Mouse (Mus musculus) CH12.LX (cell line): ENCODE measurements around the gene Tmem216. TPM values are rescaled to one million over a fixed set of nuclear protein-coding genes. Genes with fewer than 3 reads are reported as not detected.

ENCODE experiments used
- DNase-seq: peaks from one replicate; pipeline ENCODE4 v3.0.0-alpha.2; 2013; ENCODE audit errors: extremely low read depth
- H3K27ac ChIP-seq: 2 replicates; pipeline ENCODE4 v1.5.1; 2012; ENCODE audit warnings: low read depth, mild to moderate bottlenecking, control low read depth, moderate library complexity; ENCODE audit not compliant: insufficient read depth
- H3K27me3 ChIP-seq: replicated peaks from 2 replicates; pipeline ENCODE3; 2012; ENCODE audit warnings: inconsistent platforms
- H3K36me3 ChIP-seq, 2 experiments: replicated peaks in 1 of 2; 2 replicates each; pipeline versions ENCODE3 to v1.6.1; 2012; ENCODE audit warnings: inconsistent platforms in 1 of 2, low read length in 1 of 2, mild to moderate bottlenecking in 1 of 2, mixed read lengths in 1 of 2, moderate library complexity in 1 of 2; ENCODE audit not compliant: control insufficient read depth in 1 of 2, insufficient read depth in 1 of 2
- H3K4me1 ChIP-seq, 2 experiments: 2 replicates each; pipeline ENCODE4 v1.6.1; 2012; ENCODE audit warnings: inconsistent platforms in 1 of 2, moderate library complexity in 1 of 2; ENCODE audit not compliant: insufficient read depth in 2 of 2, control insufficient read depth in 1 of 2
- H3K4me2 ChIP-seq: 2 replicates; pipeline ENCODE4 v1.6.1; 2012; ENCODE audit warnings: low read depth, mild to moderate bottlenecking, control low read depth; ENCODE audit not compliant: poor library complexity, insufficient read depth, severe bottlenecking
- H3K4me3 ChIP-seq, 3 experiments: fragments of 150-350 bp in 1 of 3; sonication (generic) in 1 of 3; replicated peaks in 1 of 3; 2 replicates each; pipeline versions ENCODE3 to v1.5.1; 2011 to 2012; ENCODE audit warnings: low read depth in 2 of 3, low read length in 2 of 3, mild to moderate bottlenecking in 2 of 3, moderate library complexity in 2 of 3, control low read depth in 1 of 3, improper control_type of control experiment in 1 of 3, inconsistent platforms in 1 of 3, mixed read lengths in 1 of 3; ENCODE audit not compliant: poor library complexity in 1 of 3
- H3K79me2 ChIP-seq: replicated peaks from 2 replicates; pipeline ENCODE4 v1.6.1; 2012; ENCODE audit warnings: mild to moderate bottlenecking, moderate library complexity; ENCODE audit not compliant: control insufficient read depth, poor library complexity, insufficient read depth, severe bottlenecking; ENCODE audit errors: extremely low read depth
- H3K9ac ChIP-seq: 2 replicates; pipeline ENCODE4 v1.6.1; 2012; ENCODE audit warnings: low read depth, mild to moderate bottlenecking, control low read depth, moderate library complexity; ENCODE audit not compliant: insufficient read depth
- H3K9me3 ChIP-seq: replicated peaks from 2 replicates; pipeline ENCODE3; 2012; ENCODE audit warnings: low read length, inconsistent platforms, mixed read lengths
- BHLHE40 ChIP-seq: IDR thresholded peaks from 2 replicates; pipeline ENCODE4 v1.6.1; 2011; ENCODE audit warnings: mild to moderate bottlenecking, low read depth, low read length, improper control_type of control experiment
- CHD1 ChIP-seq: IDR thresholded peaks from 2 replicates; pipeline ENCODE4 v1.6.1; 2012; ENCODE audit warnings: low read depth, low read length, improper control_type of control experiment, inconsistent platforms
- CHD2 ChIP-seq: IDR thresholded peaks from 2 replicates; pipeline ENCODE4 v1.6.1; 2011; ENCODE audit warnings: low read length, improper control_type of control experiment
- CTCF ChIP-seq, 2 experiments: IDR thresholded peaks in 1 of 2; conservative IDR thresholded peaks in 1 of 2; 2 replicates each; pipeline ENCODE4 v1.5.1; 2011 to 2012; ENCODE audit warnings: low read depth in 2 of 2, low read length in 2 of 2, improper control_type of control experiment in 1 of 2, inconsistent platforms in 1 of 2, mild to moderate bottlenecking in 1 of 2, moderate library complexity in 1 of 2
- E2F4 ChIP-seq: IDR thresholded peaks from 2 replicates; pipeline ENCODE4 v1.6.1; 2011; ENCODE audit warnings: low read depth, low read length, improper control_type of control experiment; ENCODE audit not compliant: insufficient replicate concordance
- EP300 ChIP-seq: IDR thresholded peaks from 2 replicates; pipeline ENCODE4 v1.6.1; 2011; ENCODE audit warnings: low read length, improper control_type of control experiment
- ETS1 ChIP-seq: conservative IDR thresholded peaks from 2 replicates; pipeline ENCODE4 v1.6.1; 2012; ENCODE audit warnings: low read depth, mild to moderate bottlenecking, inconsistent platforms, low read length, improper control_type of control experiment, moderate library complexity
- GABPA ChIP-seq: IDR thresholded peaks from 2 replicates; pipeline ENCODE4 v1.6.1; 2012; ENCODE audit warnings: low read depth, low read length, improper control_type of control experiment, inconsistent platforms; ENCODE audit not compliant: insufficient replicate concordance
- IRF4 ChIP-seq: IDR thresholded peaks from 2 replicates; pipeline ENCODE4 v1.6.1; 2014; ENCODE audit warnings: low read depth, mild to moderate bottlenecking, inconsistent platforms, low read length, improper control_type of control experiment
- JUN ChIP-seq: IDR thresholded peaks from 2 replicates; pipeline ENCODE4 v1.6.1; 2011; ENCODE audit warnings: low read depth, mild to moderate bottlenecking, low read length, improper control_type of control experiment, moderate library complexity; ENCODE audit not compliant: insufficient read depth
- MAFK ChIP-seq: IDR thresholded peaks from 2 replicates; pipeline ENCODE4 v1.6.1; 2011; ENCODE audit warnings: low read length, improper control_type of control experiment; ENCODE audit not compliant: insufficient replicate concordance
- MAX ChIP-seq: IDR thresholded peaks from 2 replicates; pipeline ENCODE4 v1.6.1; 2011; ENCODE audit warnings: low read length, improper control_type of control experiment
- MAZ ChIP-seq: IDR thresholded peaks from 2 replicates; pipeline ENCODE4 v1.6.1; 2012; ENCODE audit warnings: low read depth, mild to moderate bottlenecking, inconsistent platforms, low read length, improper control_type of control experiment, moderate library complexity
- MEF2A ChIP-seq: IDR thresholded peaks from 2 replicates; pipeline ENCODE4 v1.6.1; 2014; ENCODE audit warnings: low read depth, mild to moderate bottlenecking, inconsistent platforms, low read length, improper control_type of control experiment, borderline replicate concordance
- MXI1 ChIP-seq: IDR thresholded peaks from 2 replicates; pipeline ENCODE4 v1.6.1; 2011; ENCODE audit warnings: mild to moderate bottlenecking, low read depth, low read length, improper control_type of control experiment
- MYC ChIP-seq: IDR thresholded peaks from 2 replicates; pipeline ENCODE4 v1.6.1; 2011; ENCODE audit warnings: low read depth, mild to moderate bottlenecking, improper control_type of control experiment, low read length
- NELFE ChIP-seq: IDR thresholded peaks from 2 replicates; pipeline ENCODE4 v1.6.1; 2011; ENCODE audit warnings: low read depth, low read length, improper control_type of control experiment
- NRF1 ChIP-seq: IDR thresholded peaks from 2 replicates; pipeline ENCODE4 v1.6.1; 2014; ENCODE audit warnings: low read depth, mild to moderate bottlenecking, inconsistent platforms, low read length, improper control_type of control experiment, moderate library complexity
- PAX5 ChIP-seq: IDR thresholded peaks from 2 replicates; pipeline ENCODE4 v1.6.1; 2012; ENCODE audit warnings: low read length, inconsistent platforms, mixed read lengths
- POLR2A ChIP-seq: IDR thresholded peaks from 2 replicates; pipeline ENCODE4 v1.6.1; 2011; ENCODE audit warnings: low read depth, mild to moderate bottlenecking, improper control_type of control experiment, low read length
- POLR2AphosphoS2 ChIP-seq: IDR thresholded peaks from 2 replicates; pipeline ENCODE4 v1.6.1; 2011; ENCODE audit warnings: low read depth, low read length, improper control_type of control experiment
- RAD21 ChIP-seq: IDR thresholded peaks from 2 replicates; pipeline ENCODE4 v1.6.1; 2011; ENCODE audit warnings: low read depth, mild to moderate bottlenecking, low read length, improper control_type of control experiment, moderate library complexity
- SMC3 ChIP-seq: IDR thresholded peaks from 2 replicates; pipeline ENCODE4 v1.6.1; 2011; ENCODE audit warnings: low read depth, low read length, improper control_type of control experiment
- TBP ChIP-seq: conservative IDR thresholded peaks from 2 replicates; pipeline ENCODE4 v1.6.1; 2011; ENCODE audit warnings: low read depth, low read length, improper control_type of control experiment
- TCF12 ChIP-seq: IDR thresholded peaks from 2 replicates; pipeline ENCODE4 v1.6.1; 2014; ENCODE audit warnings: low read depth, mild to moderate bottlenecking, inconsistent platforms, low read length, improper control_type of control experiment
- USF1 ChIP-seq: IDR thresholded peaks from 2 replicates; pipeline ENCODE4 v1.6.1; 2014; ENCODE audit warnings: low read depth, mild to moderate bottlenecking, inconsistent platforms, low read length, improper control_type of control experiment
- USF2 ChIP-seq: conservative IDR thresholded peaks from 2 replicates; pipeline ENCODE4 v1.6.1; 2011; ENCODE audit warnings: low read depth, low read length, improper control_type of control experiment
- ZC3H11A ChIP-seq: IDR thresholded peaks from 2 replicates; pipeline ENCODE4 v1.6.1; 2012; ENCODE audit warnings: low read depth, mild to moderate bottlenecking, inconsistent platforms, low read length, improper control_type of control experiment
- ZMIZ1 ChIP-seq: IDR thresholded peaks from 2 replicates; pipeline ENCODE4 v1.6.1; 2012; ENCODE audit warnings: low read depth, mild to moderate bottlenecking, inconsistent platforms, low read length, improper control_type of control experiment
- ZNF384 ChIP-seq: IDR thresholded peaks from 2 replicates; pipeline ENCODE4 v1.6.1; 2012; ENCODE audit warnings: low read depth, low read length, improper control_type of control experiment, inconsistent platforms
- dilution Hi-C: fragments of 300-500 bp; cut with MboI; formaldehyde crosslinking; loops from 2 replicates; pipeline ENCODE4 v1.14.3; 2020; ENCODE audit warnings: low sequenced_read_pairs; ENCODE audit not compliant: extremely low pct_unique_long_range_greater_than_20kb, extremely low pct_ligation_motif_present
- in situ Hi-C: fragments of 300-500 bp; cut with MboI; formaldehyde crosslinking; loops from 3 replicates; pipeline ENCODE4 v1.14.3; 2019; ENCODE audit warnings: low sequenced_read_pairs, low pct_ligation_motif_present, low pct_unique_long_range_greater_than_20kb, mixed read lengths
- polyA plus RNA-seq: library from polyadenylated mRNA; unstranded; fragments of >175 nt; gene quantifications from 2 replicates; pipeline ENCODE4 v1.2.1, GENCODE M21; 2012; ENCODE audit warnings: low read depth; ENCODE audit not compliant: insufficient read length
- total RNA-seq, 2 experiments: library from RNA; depleted of rRNA; stranded (reverse); fragments of 300-350 nt in 1 of 2; fragments of >200 nt in 1 of 2; gene quantifications; 2 replicates each; pipeline ENCODE4 v1.2.3; 2012 to 2014

Tmem216 gene
- total and polyA plus RNA-seq, 3 experiments, result 19.9 to 25.7 (median 24.0) TPM

- H3K9me3 ChIP-seq, result no peaks in the 10 kb centered on the region
- peak overlapping the region; percentile 82 for H3K27ac ChIP-seq
- peaks cover 48% of the 10 kb centered on the region for H3K79me2 ChIP-seq
- peaks cover 9 to 29% of the 10 kb centered on the region in 2 experiments; a peak in 3 of 4 replicates for H3K4me1 ChIP-seq
- peak; percentile 84 for DNase-seq
- H3K36me3 ChIP-seq, result peaks cover 7 to 44% of the 10 kb centered on the region in 2 experiments
- in situ Hi-C loops (no loop called here), dilution Hi-C loops (no loop called here)
- peak overlapping the region; percentile 43 to 74 (median 44) for H3K4me3 ChIP-seq
- peak overlapping the region; percentile 88 for H3K4me2 ChIP-seq
- peak overlapping the region; percentile 5; the same call in 1 of the 2 replicates for H3K9ac ChIP-seq
- no peaks in the 10 kb centered on the region for H3K27me3 ChIP-seq
- TF ChIP-seq POLR2A (peak; percentile 63), IRF4 (peak; percentile 62), ETS1 (peak; percentile 64), MAX (no peak), ZC3H11A (no peak), EP300 (peak; percentile 81), CTCF (conservative IDR thresholded peaks at IDR 0.05 in 1 of 2, IDR thresholded peaks at IDR 0.05 in 1 of 2; ENCODE audit: low read depth in 2 of 2, low read length in 2 of 2) (no peak), MAFK (0 out of 2 replicates have a peak, but pooled peaks have one; percentile 48), MEF2A (no peak; the same call in 1 of the 2 replicates), MXI1 (peak; percentile 51; the same call in 1 of the 2 replicates), POLR2AphosphoS2 (no peak), CHD1 (no peak), NRF1 (peak; percentile 30; the same call in 1 of the 2 replicates), GABPA (no peak), JUN (no peak), CHD2 (no peak), TCF12 (peak; percentile 91), MYC (peak; percentile 84), ZMIZ1 (peak; percentile 73), TBP (peak; percentile 69), RAD21 (no peak), BHLHE40 (peak; percentile 24; the same call in 1 of the 2 replicates)
- TF ChIP-seq, all 38 proteins: peak for 12
Measured at GRCm38 (mm10) chr19:10581984-10582383, 25.9 kb upstream of the Tmem216 start.

- Histone ChIP-seq H3K27ac (no peak overlapping the region), H3K4me1 (peaks cover 9 to 23% of the 10 kb centered on the region in 2 experiments; a peak in 3 of 4 replicates), H3K79me2 (peaks cover 47% of the 10 kb centered on the region), H3K36me3 (peaks cover 2 to 34% of the 10 kb centered on the region in 2 experiments), H3K27me3 (no peaks in the 10 kb centered on the region), H3K4me2 (peak overlapping the region; percentile 88), H3K9ac (no peak overlapping the region), H3K4me3 (peak overlapping the region in 1 of 3 experiments; percentile 82), H3K9me3 (no peaks in the 10 kb centered on the region)
- DNase-seq, result peak; percentile 84
- in situ Hi-C loops, result no loop called here
- dilution Hi-C loops, result no loop called here
- TF ChIP-seq ZC3H11A, result no peak
- TF ChIP-seq EP300, result peak; percentile 96
- TF ChIP-seq USF2, result no peak
- no peak for TF ChIP-seq USF1
- TF ChIP-seq NRF1, result no peak
- TF ChIP-seq IRF4, result peak; percentile 89
- no peak; the same call in 1 of the 2 replicates for TF ChIP-seq ZNF384
- peak; percentile 83 for TF ChIP-seq ETS1
- no peak for TF ChIP-seq E2F4
- TF ChIP-seq JUN, result peak; percentile 52
- no peak for TF ChIP-seq CTCF (conservative IDR thresholded peaks at IDR 0.05 in 1 of 2, IDR thresholded peaks at IDR 0.05 in 1 of 2; ENCODE audit: low read depth in 2 of 2, low read length in 2 of 2)
- TF ChIP-seq BHLHE40, result peak; percentile 65
- TF ChIP-seq MAZ, result no peak
- TF ChIP-seq TBP, result peak; percentile 67
- peak; percentile 98 for TF ChIP-seq MEF2A
- no peak for TF ChIP-seq NELFE
- no peak for TF ChIP-seq POLR2AphosphoS2
- no peak for TF ChIP-seq MXI1
- TF ChIP-seq SMC3, result no peak
- TF ChIP-seq MAX, result no peak
- TF ChIP-seq PAX5, result no peak
- no peak for TF ChIP-seq CHD1
- no peak for TF ChIP-seq GABPA
- no peak for TF ChIP-seq RAD21
Measured at GRCm38 (mm10) chr19:10580761-10581160, 24.7 kb upstream of the Tmem216 start.
